Mouse (Mus musculus) forebrain, embryonic 16.5 days (tissue): ENCODE data around the gene Htr1a. TPM values are rescaled to one million over a fixed set of nuclear protein-coding genes. Genes with fewer than 3 reads are reported as not detected.
A peak's percentile ranks its signal among the peaks of the same experiment; 100 is the strongest.

ENCODE experiments used
- ATAC-seq: fragments of 200-750 bp; cut with Nextera tagmentation; 2 replicates; pipeline ENCODE4 v1.8.0; 2017; ENCODE audit warnings: mild to moderate bottlenecking, moderate library complexity
- H3K27ac ChIP-seq: fragments of 300-500 bp; sonication (generic); 2 replicates; pipeline ENCODE4 v1.5.1; 2014; ENCODE audit warnings: low read length, control low read depth
- H3K27me3 ChIP-seq: fragments of 300-500 bp; sonication (generic); replicated peaks from 2 replicates; pipeline ENCODE4 v1.6.1; 2014; ENCODE audit warnings: low read length; ENCODE audit not compliant: control insufficient read depth, insufficient read depth
- H3K36me3 ChIP-seq: fragments of 300-500 bp; sonication (generic); 2 replicates; pipeline ENCODE4 v1.6.1; 2014; ENCODE audit not compliant: control insufficient read depth, insufficient read depth
- H3K4me1 ChIP-seq: fragments of 300-500 bp; sonication (generic); replicated peaks from 2 replicates; pipeline ENCODE4 v1.6.1; 2014; ENCODE audit warnings: low read length; ENCODE audit not compliant: control insufficient read depth, insufficient read depth
- H3K4me2 ChIP-seq: fragments of 300-500 bp; sonication (generic); 2 replicates; pipeline ENCODE4 v1.6.1; 2014; ENCODE audit warnings: mild to moderate bottlenecking, low read length, control low read depth
- H3K4me3 ChIP-seq: fragments of 300-500 bp; sonication (generic); replicated peaks from 2 replicates; pipeline ENCODE4 v1.5.1; 2014; ENCODE audit warnings: mild to moderate bottlenecking, low read length, control low read depth
- H3K9ac ChIP-seq: fragments of 300-500 bp; sonication (generic); replicated peaks from 2 replicates; pipeline ENCODE4 v1.6.1; 2014; ENCODE audit warnings: low read depth, low read length, control low read depth
- H3K9me3 ChIP-seq: fragments of 300-500 bp; sonication (generic); 2 replicates; pipeline ENCODE4 v1.6.1; 2016; ENCODE audit warnings: low read length; ENCODE audit not compliant: control insufficient read depth
- WGBS: fragments of 180-500 bp; shearing (Covaris S2); extraction: QIAGEN DNeasy Blood & Tissue Kit; methylation state at CpG from one replicate; pipeline ENCODE4 v1.1.7; 2014; 5-methylcytosine and 5-hydroxymethylcytosine counted together
- polyA plus RNA-seq: library from polyadenylated mRNA; unstranded; fragments of >200 nt; fragmentation: Nextera tagmentation; extraction: Ambion mirVana; gene quantifications from 2 replicates; pipeline ENCODE4 v1.2.1, GENCODE M21; 2015

Gene Htr1a
- 1.7 and 2.9 TPM in 2 replicates for polyA plus RNA-seq

DNA sequence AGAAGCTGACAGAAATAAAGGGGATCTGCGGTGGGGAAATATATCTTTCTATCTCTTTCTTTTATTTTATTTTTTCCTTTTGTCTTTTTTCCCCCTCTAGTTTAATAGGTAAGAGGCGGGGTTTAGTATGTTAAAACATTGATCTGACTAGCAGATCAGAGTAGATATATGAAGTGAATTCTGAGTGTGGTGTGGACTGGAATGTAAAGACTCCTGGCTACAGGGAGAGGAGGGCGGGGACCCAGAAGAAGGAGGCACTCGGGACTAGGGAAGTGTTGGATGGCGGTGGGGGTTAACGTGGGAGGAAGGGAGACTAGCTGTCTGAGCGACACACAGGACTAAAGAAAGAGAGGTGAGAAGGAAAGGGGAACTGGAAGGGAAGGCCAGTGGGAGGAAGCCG, at the start of gene Htr1a:
Gene Htr1a (plus strand): TSS at position 301 of the 400 bp plus-strand sequence.
- ATAC-seq = no peak
- H3K9ac ChIP-seq = peak within 1 kb of the TSS; percentile 48
- no peak within 1 kb of the TSS for H3K27ac ChIP-seq
- peak within 1 kb of the TSS; percentile 51 for H3K4me3 ChIP-seq
- peak within 1 kb of the TSS; percentile 86 for H3K4me2 ChIP-seq
- H3K36me3 ChIP-seq = no peaks in the 10 kb centered on the region
- H3K9me3 ChIP-seq = no peaks in the 10 kb centered on the region
- H3K27me3 ChIP-seq = peaks cover 18% of the 10 kb centered on the region
- 9% methylated on average over 8 of the region's 8 CpGs for WGBS
- peaks cover 17% of the 10 kb centered on the region for H3K4me1 ChIP-seq

DNA sequence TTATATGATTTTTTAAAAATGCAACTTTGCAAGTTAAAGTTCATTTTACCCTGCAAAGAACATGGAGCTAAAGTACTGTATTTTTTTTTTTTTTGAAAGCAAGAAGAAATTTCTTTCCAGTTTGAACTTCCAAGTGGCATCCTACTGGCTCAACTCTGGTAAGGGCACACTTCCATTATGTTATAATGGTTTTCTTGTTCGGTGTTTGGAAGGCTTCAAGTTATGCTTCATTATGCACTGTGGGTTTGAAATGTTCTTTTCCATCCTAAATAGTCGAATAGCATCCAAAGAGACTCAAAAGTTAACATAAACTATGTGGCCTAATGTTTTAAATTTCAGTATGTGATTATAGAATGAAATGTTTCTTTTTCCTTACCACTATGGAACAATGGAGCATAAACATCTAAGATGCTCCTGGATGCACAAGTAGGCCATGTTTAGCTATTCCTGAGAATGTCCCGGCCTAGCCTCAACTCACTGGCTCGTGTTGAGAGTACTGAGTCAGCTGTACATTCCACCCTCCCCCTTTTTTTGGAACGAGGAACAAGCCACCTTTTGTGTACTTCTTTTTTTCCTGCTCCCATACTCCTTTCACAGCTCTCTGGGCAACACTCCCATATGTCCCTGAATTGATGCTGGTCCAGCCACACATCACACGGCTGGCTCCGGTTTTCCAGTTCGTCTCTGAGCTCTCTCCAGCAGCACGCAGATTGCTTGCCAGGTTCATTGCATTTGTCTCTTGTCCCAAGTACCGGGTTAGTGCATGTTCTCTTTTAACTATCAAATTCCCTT, 31.7 kb upstream of the Htr1a start:
- peak; percentile 96 for ATAC-seq
- Histone ChIP-seq H3K27me3 (no peaks in the 10 kb centered on the region), H3K4me1 (peaks cover 9% of the 10 kb centered on the region), H3K36me3 (no peaks in the 10 kb centered on the region), H3K27ac (peak overlapping the region; percentile 18; the same call in 1 of the 2 replicates), H3K9me3 (no peaks in the 10 kb centered on the region), H3K4me2 (no peak overlapping the region; the same call in 1 of the 2 replicates), H3K9ac (no peak overlapping the region), H3K4me3 (no peak overlapping the region)
- WGBS = 39% methylated on average over 10 of the region's 10 CpGs

DNA sequence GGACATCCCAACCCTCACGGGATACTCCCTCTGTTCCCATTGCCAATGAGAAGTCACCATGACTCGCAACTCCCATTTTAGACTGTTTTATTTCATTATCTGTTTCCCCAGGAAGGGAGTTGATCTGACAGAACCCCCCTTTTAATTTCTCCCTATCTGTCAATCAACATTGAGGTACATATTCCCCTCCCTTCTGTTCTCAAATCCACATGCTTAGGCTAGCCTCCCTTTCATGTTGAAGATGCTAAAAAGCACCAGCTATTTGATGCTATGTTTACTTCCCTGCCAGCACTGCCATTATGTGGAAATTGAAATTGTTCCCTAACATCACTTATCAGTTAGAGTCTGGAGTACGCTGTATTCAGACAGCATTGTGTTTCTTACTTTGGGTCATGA, 31.1 kb upstream of the Htr1a start:
- Histone ChIP-seq H3K4me2 (no peak overlapping the region; the same call in 1 of the 2 replicates), H3K27me3 (no peaks in the 10 kb centered on the region), H3K9ac (no peak overlapping the region), H3K9me3 (no peaks in the 10 kb centered on the region), H3K36me3 (no peaks in the 10 kb centered on the region), H3K27ac (0 out of 2 replicates have a peak overlapping the region, but pooled peaks have one; percentile 10), H3K4me1 (peaks cover 9% of the 10 kb centered on the region), H3K4me3 (no peak overlapping the region)
- WGBS = 61% methylated on average over 3 of the region's 3 CpGs
- ATAC-seq = peak; percentile 65

DNA sequence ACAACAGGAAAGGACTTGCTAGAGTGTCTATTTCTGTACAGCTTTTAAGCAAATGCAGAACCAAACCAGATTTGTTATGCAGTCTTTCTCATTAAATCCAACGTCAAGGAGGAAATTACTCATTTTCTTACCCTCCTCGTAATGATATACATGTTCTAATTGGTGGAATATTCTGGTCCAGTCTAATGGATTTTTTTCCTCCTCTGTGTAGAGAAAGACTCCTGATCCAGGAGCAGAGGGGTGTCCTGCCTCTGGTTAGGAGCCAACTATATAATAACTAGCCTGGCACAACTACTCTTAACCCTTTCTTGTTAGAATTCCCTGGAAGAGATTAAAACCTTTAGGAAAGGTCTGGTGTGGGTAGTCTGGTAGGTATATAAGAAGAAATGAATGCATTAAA, 10.3 kb upstream of the Htr1a start:
- H3K36me3 ChIP-seq = no peaks in the 10 kb centered on the region
- H3K27ac ChIP-seq = no peak overlapping the region
- H3K4me2 ChIP-seq = no peak overlapping the region
- no peak overlapping the region for H3K9ac ChIP-seq
- peak; percentile 84 for ATAC-seq
- H3K27me3 ChIP-seq = no peaks in the 10 kb centered on the region
- 0 out of 2 replicates have a peak, but pooled peaks cover 3% of the 10 kb centered on the region for H3K4me1 ChIP-seq
- WGBS = 17% methylated on average over 2 of the region's 2 CpGs
- no peaks in the 10 kb centered on the region for H3K9me3 ChIP-seq
- no peak overlapping the region for H3K4me3 ChIP-seq

DNA sequence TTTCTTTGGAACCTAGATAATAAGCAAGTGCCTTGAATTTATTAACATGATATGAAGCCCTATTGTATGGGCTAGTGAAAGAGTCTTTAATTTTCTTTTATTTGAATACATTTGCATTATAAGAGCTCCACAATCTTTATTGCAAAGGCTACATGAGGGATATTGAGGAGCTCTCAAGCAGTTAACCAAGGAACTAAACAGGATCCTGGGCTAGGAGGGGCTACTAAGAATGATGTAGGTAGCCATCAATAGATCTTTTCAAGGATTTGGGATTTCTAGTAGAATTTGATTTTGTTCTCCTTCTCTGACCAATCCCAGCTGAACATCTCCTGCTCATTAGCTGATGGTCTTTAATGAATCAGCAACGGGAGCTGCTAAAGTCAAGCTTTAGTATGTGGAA, 9.8 kb upstream of the Htr1a start:
- no peak overlapping the region for H3K4me2 ChIP-seq
- 36% methylated on average over 1 of the region's 1 CpGs for WGBS
- no peaks in the 10 kb centered on the region for H3K9me3 ChIP-seq
- no peak overlapping the region for H3K27ac ChIP-seq
- no peak overlapping the region for H3K9ac ChIP-seq
- no peaks in the 10 kb centered on the region for H3K36me3 ChIP-seq
- peak; percentile 90 for ATAC-seq
- H3K4me1 ChIP-seq = 0 out of 2 replicates have a peak, but pooled peaks cover 3% of the 10 kb centered on the region
- H3K27me3 ChIP-seq = no peaks in the 10 kb centered on the region
- no peak overlapping the region for H3K4me3 ChIP-seq

DNA sequence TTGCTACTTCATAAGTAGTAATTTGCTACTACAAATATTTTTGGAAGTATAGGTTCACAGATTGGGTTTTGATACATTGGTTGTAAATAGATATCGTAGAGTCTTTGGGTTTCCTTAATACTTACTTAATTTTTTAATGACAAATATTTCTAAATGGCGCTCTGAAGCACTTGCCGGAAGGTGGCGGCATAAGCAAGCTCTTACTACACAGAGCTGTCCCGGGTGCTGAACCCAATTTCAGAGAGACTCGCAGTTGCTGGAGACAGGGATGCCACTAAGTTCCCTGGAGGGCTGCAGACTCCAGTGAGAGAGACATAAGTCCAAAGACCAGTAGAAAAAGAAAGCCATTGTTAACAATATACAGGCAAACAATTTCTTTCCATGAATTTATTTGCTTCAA, 863 bp upstream of the Htr1a start:
- H3K4me2 ChIP-seq = no peak overlapping the region
- no peaks in the 10 kb centered on the region for H3K9me3 ChIP-seq
- H3K27me3 ChIP-seq = peaks cover 18% of the 10 kb centered on the region
- no peak overlapping the region for H3K4me3 ChIP-seq
- H3K36me3 ChIP-seq = no peaks in the 10 kb centered on the region
- H3K27ac ChIP-seq = no peak overlapping the region
- peak; percentile 62 for ATAC-seq
- 2% methylated on average over 6 of the region's 6 CpGs for whole genome bisulfite sequencing
- H3K4me1 ChIP-seq = peaks cover 17% of the 10 kb centered on the region
- H3K9ac ChIP-seq = no peak overlapping the region

DNA sequence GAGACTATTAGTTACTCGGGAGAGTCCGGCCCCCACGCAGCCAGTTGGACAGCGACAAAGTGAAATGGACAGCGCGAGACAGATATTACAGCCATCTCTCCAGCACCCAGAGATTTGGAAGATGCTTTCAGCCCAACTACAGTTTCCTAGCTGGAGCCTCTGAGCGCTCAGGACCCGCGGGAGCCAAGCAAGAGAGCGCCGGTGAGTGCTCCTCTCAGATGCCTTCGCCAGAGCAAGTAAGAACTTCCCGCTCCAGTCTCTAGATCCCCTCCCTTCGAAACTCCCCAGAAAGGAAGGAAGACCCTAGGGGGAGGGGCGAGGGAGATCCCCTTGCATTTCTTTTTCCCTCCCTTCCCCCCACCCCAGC, 415 bp downstream of the Htr1a start:
- ATAC-seq = peak; percentile 59
- peak overlapping the region; percentile 48 for H3K9ac ChIP-seq
- no peak overlapping the region for H3K27ac ChIP-seq
- H3K36me3 ChIP-seq = no peaks in the 10 kb centered on the region
- WGBS = 2% methylated on average over 15 of the region's 15 CpGs
- H3K27me3 ChIP-seq = peaks cover 18% of the 10 kb centered on the region
- no peaks in the 10 kb centered on the region for H3K9me3 ChIP-seq
- H3K4me2 ChIP-seq = peak overlapping the region; percentile 86
- H3K4me3 ChIP-seq = peak overlapping the region; percentile 51
- peaks cover 17% of the 10 kb centered on the region for H3K4me1 ChIP-seq

DNA sequence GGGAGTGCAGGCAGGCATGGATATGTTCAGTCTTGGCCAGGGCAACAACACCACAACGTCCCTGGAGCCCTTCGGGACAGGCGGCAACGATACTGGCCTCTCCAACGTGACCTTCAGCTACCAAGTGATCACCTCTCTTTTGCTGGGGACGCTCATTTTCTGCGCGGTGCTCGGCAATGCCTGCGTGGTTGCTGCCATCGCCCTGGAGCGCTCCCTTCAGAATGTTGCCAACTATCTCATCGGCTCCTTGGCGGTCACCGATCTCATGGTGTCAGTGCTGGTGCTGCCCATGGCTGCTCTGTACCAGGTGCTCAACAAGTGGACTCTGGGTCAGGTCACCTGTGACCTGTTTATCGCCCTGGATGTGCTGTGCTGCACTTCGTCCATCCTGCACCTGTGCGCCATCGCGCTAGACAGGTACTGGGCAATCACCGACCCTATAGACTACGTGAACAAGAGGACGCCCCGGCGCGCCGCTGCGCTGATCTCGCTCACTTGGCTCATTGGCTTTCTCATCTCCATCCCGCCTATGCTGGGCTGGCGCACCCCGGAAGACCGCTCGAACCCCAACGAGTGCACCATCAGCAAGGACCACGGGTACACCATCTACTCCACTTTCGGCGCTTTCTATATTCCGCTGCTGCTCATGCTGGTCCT, 927 bp downstream of the Htr1a start:
- Histone ChIP-seq H3K9ac (peak overlapping the region; percentile 48), H3K27ac (no peak overlapping the region), H3K4me3 (peak overlapping the region; percentile 51), H3K27me3 (peaks cover 18% of the 10 kb centered on the region), H3K36me3 (no peaks in the 10 kb centered on the region), H3K4me1 (peaks cover 17% of the 10 kb centered on the region), H3K9me3 (no peaks in the 10 kb centered on the region), H3K4me2 (peak overlapping the region; percentile 86)
- WGBS = under 1% methylated on average over 39 of the region's 39 CpGs
- ATAC-seq = peak; percentile 64

DNA sequence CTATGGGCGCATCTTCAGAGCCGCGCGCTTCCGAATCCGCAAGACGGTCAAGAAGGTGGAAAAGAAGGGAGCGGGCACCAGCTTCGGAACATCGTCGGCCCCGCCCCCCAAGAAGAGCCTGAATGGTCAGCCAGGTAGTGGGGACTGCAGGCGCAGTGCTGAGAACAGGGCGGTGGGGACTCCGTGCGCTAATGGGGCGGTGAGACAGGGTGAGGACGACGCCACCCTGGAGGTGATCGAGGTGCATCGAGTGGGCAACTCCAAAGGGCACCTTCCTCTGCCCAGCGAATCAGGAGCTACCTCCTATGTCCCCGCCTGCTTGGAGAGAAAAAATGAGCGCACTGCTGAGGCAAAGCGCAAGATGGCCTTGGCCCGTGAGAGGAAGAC, 1.4 kb downstream of the Htr1a start:
- no peaks in the 10 kb centered on the region for H3K9me3 ChIP-seq
- H3K36me3 ChIP-seq = no peaks in the 10 kb centered on the region
- H3K27ac ChIP-seq = no peak overlapping the region
- WGBS = 2% methylated on average over 26 of the region's 26 CpGs
- 0 out of 2 replicates have a peak, but pooled peaks have one; percentile 24 for ATAC-seq
- H3K27me3 ChIP-seq = peaks cover 18% of the 10 kb centered on the region
- H3K4me3 ChIP-seq = peak overlapping the region; percentile 51
- peak overlapping the region; percentile 86 for H3K4me2 ChIP-seq
- peak overlapping the region; percentile 48 for H3K9ac ChIP-seq
- peaks cover 17% of the 10 kb centered on the region for H3K4me1 ChIP-seq
